Mouse (Mus musculus) stomach, postnatal 0 days (tissue): ENCODE results near the gene Vmn2r92. TPM values are rescaled to one million over a fixed set of nuclear protein-coding genes. Genes with fewer than 3 reads are reported as not detected.
"Not testable (repeated sequence)": the region's sequence is repeated elsewhere in the genome, so short reads cannot be mapped to it uniquely, and the experiment has no call there.

Source experiments
- ATAC-seq: fragments of 200-750 bp; cut with Nextera tagmentation; 2 replicates; pipeline ENCODE4 v1.8.0; 2017; ENCODE audit not compliant: low FRiP score, low TSS enrichment
- DNase-seq: peaks from one replicate; pipeline ENCODE4 v3.0.0-alpha.2; 2016; ENCODE audit warnings: low spot score
- H3K27ac ChIP-seq: fragments of 300-500 bp; sonication (generic); replicated peaks from 2 replicates; pipeline ENCODE4 v1.5.1; 2014; ENCODE audit warnings: mild to moderate bottlenecking, control low read depth
- H3K27me3 ChIP-seq: fragments of 300-500 bp; sonication (generic); 2 replicates; pipeline ENCODE4 v1.6.1; 2014; ENCODE audit warnings: low read length; ENCODE audit not compliant: control insufficient read depth, insufficient read depth
- H3K36me3 ChIP-seq: fragments of 300-500 bp; sonication (generic); 2 replicates; pipeline ENCODE4 v1.6.1; 2014; ENCODE audit warnings: low read length, mixed read lengths; ENCODE audit not compliant: control insufficient read depth, insufficient read depth
- H3K4me1 ChIP-seq: fragments of 300-500 bp; sonication (generic); replicated peaks from 2 replicates; pipeline ENCODE4 v1.6.1; 2014; ENCODE audit warnings: antibody characterized with exemption; ENCODE audit not compliant: control insufficient read depth, insufficient read depth
- H3K4me2 ChIP-seq: fragments of 300-500 bp; sonication (generic); replicated peaks from 2 replicates; pipeline ENCODE4 v1.6.1; 2014; ENCODE audit warnings: low read depth, mild to moderate bottlenecking, control low read depth, moderate library complexity
- H3K4me3 ChIP-seq: fragments of 300-500 bp; sonication (generic); 2 replicates; pipeline ENCODE4 v1.5.1; 2014; ENCODE audit warnings: low read depth, low read length, control low read depth
- H3K9ac ChIP-seq: fragments of 300-500 bp; sonication (generic); 2 replicates; pipeline ENCODE4 v1.6.1; 2014; ENCODE audit warnings: mild to moderate bottlenecking, low read length, control low read depth, mixed read lengths
- H3K9me3 ChIP-seq: fragments of 300-500 bp; sonication (generic); 2 replicates; pipeline ENCODE4 v1.6.1; 2016; ENCODE audit warnings: low read length; ENCODE audit not compliant: control insufficient read depth
- CTCF ChIP-seq: IDR thresholded peaks from 2 replicates; pipeline ENCODE4 v1.5.1; 2016; ENCODE audit warnings: antibody characterized with exemption, low read depth, mild to moderate bottlenecking, moderate library complexity
- EP300 ChIP-seq: optimal IDR thresholded peaks from 2 replicates; pipeline ENCODE3; 2016; ENCODE audit warnings: antibody characterized with exemption
- WGBS: fragments of 180-500 bp; shearing (Covaris S2); extraction: QIAGEN DNeasy Blood & Tissue Kit; methylation state at CpG from one replicate; pipeline ENCODE4 v1.1.7; 2014; 5-methylcytosine and 5-hydroxymethylcytosine counted together
- polyA plus RNA-seq: library from polyadenylated mRNA; unstranded; fragments of >200 nt; fragmentation: Nextera tagmentation; extraction: Ambion mirVana; gene quantifications from 2 replicates; pipeline ENCODE4 v1.2.1, GENCODE M21; 2015

Vmn2r92 gene
- not detected in 2 replicates for polyA plus RNA-seq

- not testable (repeated sequence) for H3K4me1 ChIP-seq, H3K27me3 ChIP-seq, DNase-seq, H3K4me2 ChIP-seq, H3K27ac ChIP-seq, H3K4me3 ChIP-seq, H3K9ac ChIP-seq, H3K9me3 ChIP-seq, ATAC-seq, H3K36me3 ChIP-seq
- 44% methylated on average over 1 of the region's 1 CpGs for WGBS
These were observed at the start of gene Vmn2r92 for GRCm38 (mm10) chr17:18151587-18151986. Gene Vmn2r92 (plus strand): TSS chr17:18151887.

- not testable (repeated sequence) for H3K27ac ChIP-seq, H3K9me3 ChIP-seq, H3K27me3 ChIP-seq, DNase-seq, H3K4me3 ChIP-seq, H3K4me1 ChIP-seq, H3K36me3 ChIP-seq, ATAC-seq, H3K9ac ChIP-seq, H3K4me2 ChIP-seq
- 85% methylated on average over 3 of the region's 3 CpGs for WGBS
These were observed 49.4 kb upstream of the Vmn2r92 start for GRCm38 (mm10) chr17:18102265-18102664.

GRCm38 (mm10) chr17:18161194-18161593 is 9.5 kb downstream of the Vmn2r92 start:
- 61% methylated on average over 2 of the region's 2 CpGs for WGBS
- DNase-seq: not testable (repeated sequence)

GRCm38 (mm10) chr17:18189732-18190131 is 38.0 kb downstream of the Vmn2r92 start:
- Histone ChIP-seq H3K36me3 (no peaks in the 10 kb centered on the region), H3K4me3 (no peak overlapping the region), H3K9ac (no peak overlapping the region), H3K4me1 (no peaks in the 10 kb centered on the region), H3K4me2 (no peak overlapping the region), H3K9me3 (no peaks in the 10 kb centered on the region), H3K27ac (no peak overlapping the region), H3K27me3 (no peaks in the 10 kb centered on the region)
- no peak for ATAC-seq
- DNase-seq: no peak
- TF ChIP-seq EP300 (no peak), CTCF (no peak)
- 90% methylated on average over 1 of the region's 1 CpGs for WGBS

More at GRCm38 (mm10) chr17:18161194-18161593, 9.5 kb downstream of the Vmn2r92 start:
- H3K4me2 ChIP-seq, H3K9ac ChIP-seq, H3K9me3 ChIP-seq, H3K27ac ChIP-seq, H3K4me1 ChIP-seq, H3K36me3 ChIP-seq, ATAC-seq, H3K4me3 ChIP-seq, H3K27me3 ChIP-seq: not testable (repeated sequence)

- no peak for ATAC-seq
- TF ChIP-seq CTCF (no peak), EP300 (no peak)
These were observed 69.6 kb downstream of the Vmn2r92 start for GRCm38 (mm10) chr17:18221300-18221699.

GRCm38 (mm10) chr17:18231996-18232395 is 80.3 kb downstream of the Vmn2r92 start:
- DNase-seq (no peak), ATAC-seq (no peak)
- H3K27ac ChIP-seq: no peak overlapping the region
- H3K4me2 ChIP-seq: no peak overlapping the region
- no peak overlapping the region for H3K9ac ChIP-seq
- TF ChIP-seq CTCF (no peak), EP300 (no peak)
- H3K4me1 ChIP-seq: no peaks in the 10 kb centered on the region
- H3K9me3 ChIP-seq: no peaks in the 10 kb centered on the region
- H3K36me3 ChIP-seq: no peaks in the 10 kb centered on the region
- H3K27me3 ChIP-seq: no peaks in the 10 kb centered on the region
- WGBS: 77% methylated on average over 2 of the region's 2 CpGs
- H3K4me3 ChIP-seq: no peak overlapping the region

More at GRCm38 (mm10) chr17:18221300-18221699, 69.6 kb downstream of the Vmn2r92 start:
- H3K27ac ChIP-seq: no peak overlapping the region
- H3K4me2 ChIP-seq: no peak overlapping the region
- H3K36me3 ChIP-seq: no peaks in the 10 kb centered on the region
- no peak overlapping the region for H3K4me3 ChIP-seq
- no peaks in the 10 kb centered on the region; the same call in 1 of the 2 replicates for H3K9me3 ChIP-seq
- no peak for DNase-seq
- no peaks in the 10 kb centered on the region for H3K4me1 ChIP-seq
- no peaks in the 10 kb centered on the region for H3K27me3 ChIP-seq
- no peak overlapping the region for H3K9ac ChIP-seq

- Histone ChIP-seq H3K27me3 (no peaks in the 10 kb centered on the region), H3K4me1 (no peaks in the 10 kb centered on the region), H3K27ac (no peak overlapping the region), H3K4me3 (no peak overlapping the region), H3K4me2 (no peak overlapping the region), H3K36me3 (no peaks in the 10 kb centered on the region), H3K9ac (no peak overlapping the region), H3K9me3 (no peaks in the 10 kb centered on the region)
- ATAC-seq (no peak), DNase-seq (no peak)
- no peak for TF ChIP-seq CTCF
- no peak for TF ChIP-seq EP300
- WGBS: 83% methylated on average over 13 of the region's 14 CpGs
These were observed 85.2 kb downstream of the Vmn2r92 start for GRCm38 (mm10) chr17:18236931-18237330.

Other genes starting within 250 kb of the Vmn2r92 start
- gene Fpr-rs4, start 130.2 kb upstream of the Vmn2r92 start, polyA plus RNA-seq: not detected in 2 replicates
- 0.01 TPM in 1 of 2 replicates, not detected in the other for gene Vmn2r124, start 102.5 kb upstream of the Vmn2r92 start, polyA plus RNA-seq
- gene Vmn2r91, start 66.9 kb upstream of the Vmn2r92 start, polyA plus RNA-seq: not detected in 2 replicates
- not detected in 2 replicates for gene Vmn2r94, start 125.9 kb downstream of the Vmn2r92 start, polyA plus RNA-seq
- not detected in 2 replicates for gene Vmn2r93, start 146.2 kb downstream of the Vmn2r92 start, polyA plus RNA-seq